Mouse (Mus musculus) thymus, adult 2 months (tissue): ENCODE measurements around the gene Gab1. TPM values are rescaled to one million over a fixed set of nuclear protein-coding genes. Genes with fewer than 3 reads are reported as not detected.

Experiments
- DNase-seq: peaks from one replicate; pipeline ENCODE4 v3.0.0; 2021
- H3K27ac ChIP-seq: fragments of 200-500 bp; 2 replicates; pipeline ENCODE4 v1.5.1; 2012; ENCODE audit warnings: low read length, control low read depth; ENCODE audit not compliant: control insufficient read depth, insufficient read depth
- H3K27me3 ChIP-seq: fragments of 200-500 bp; 2 replicates; pipeline ENCODE4 v1.6.1; 2012; ENCODE audit warnings: mild to moderate bottlenecking, low read length, moderate library complexity, mixed read lengths; ENCODE audit not compliant: control insufficient read depth, insufficient read depth
- H3K36me3 ChIP-seq: fragments of 200-500 bp; 2 replicates; pipeline ENCODE4 v1.6.1; 2012; ENCODE audit warnings: mild to moderate bottlenecking, low read length, moderate library complexity; ENCODE audit not compliant: control insufficient read depth, insufficient read depth
- H3K4me1 ChIP-seq: fragments of 200-500 bp; replicated peaks from 2 replicates; pipeline ENCODE4 v1.6.1; 2012; ENCODE audit warnings: low read length; ENCODE audit not compliant: control insufficient read depth, insufficient read depth
- H3K4me3 ChIP-seq: fragments of 200-500 bp; 2 replicates; pipeline ENCODE4 v1.5.1; 2012; ENCODE audit warnings: mild to moderate bottlenecking, low read length, control low read depth, moderate library complexity; ENCODE audit not compliant: control insufficient read depth, insufficient read depth
- CTCF ChIP-seq: fragments of 200-500 bp; IDR thresholded peaks from 2 replicates; pipeline ENCODE4 v1.5.1; 2012; ENCODE audit warnings: mild to moderate bottlenecking, control low read depth, low read length, moderate library complexity, borderline replicate concordance; ENCODE audit not compliant: control insufficient read depth, poor library complexity, insufficient read depth; ENCODE audit errors: extremely low read depth
- POLR2A ChIP-seq: fragments of 200-500 bp; IDR thresholded peaks from 2 replicates; pipeline ENCODE4 v1.6.1; 2012; ENCODE audit warnings: mild to moderate bottlenecking, low read length, control low read depth, moderate library complexity; ENCODE audit not compliant: control insufficient read depth, poor library complexity, insufficient read depth; ENCODE audit errors: extremely low read depth
- WGBS: fragments of 180-500 bp; shearing (Covaris S2); methylation state at CpG from one replicate; pipeline ENCODE4 v1.1.7; 2018; 5-methylcytosine and 5-hydroxymethylcytosine counted together
- polyA plus RNA-seq: library from polyadenylated mRNA; depleted of rRNA; stranded (reverse); fragments of >200 nt; gene quantifications from 2 replicates; pipeline ENCODE4 v1.2.3, GENCODE M21; 2012

The Gab1 gene
- polyA plus RNA-seq, 1 experiment = 8.9 TPM

- DNase-seq = no peak
- no peak for TF ChIP-seq POLR2A
- no peak for TF ChIP-seq CTCF
- Histone ChIP-seq H3K36me3 (no peaks in the 10 kb centered on the region), H3K27me3 (no peaks in the 10 kb centered on the region), H3K4me3 (no peak overlapping the region), H3K4me1 (no peaks in the 10 kb centered on the region), H3K27ac (no peak overlapping the region)
- 91% methylated on average over 13 of the region's 13 CpGs for WGBS
Measured at GRCm38 (mm10) chr8:80814087-80814791, 66.1 kb downstream of the Gab1 start.

GRCm38 (mm10) chr8:80813439-80813838, 66.9 kb downstream of the Gab1 start:
- Histone ChIP-seq H3K27ac (no peak overlapping the region), H3K36me3 (no peaks in the 10 kb centered on the region), H3K4me3 (no peak overlapping the region), H3K4me1 (no peaks in the 10 kb centered on the region), H3K27me3 (no peaks in the 10 kb centered on the region)
- 86% methylated on average over 5 of the region's 5 CpGs for WGBS
- TF ChIP-seq CTCF (no peak), POLR2A (no peak)
- peak; percentile 15 for DNase-seq

GRCm38 (mm10) chr8:80811591-80811991, 68.7 kb downstream of the Gab1 start:
- WGBS = 85% methylated on average over 4 of the region's 4 CpGs
- DNase-seq = no peak

GRCm38 (mm10) chr8:80810916-80811315, 69.4 kb downstream of the Gab1 start:
- TF ChIP-seq POLR2A = no peak
- TF ChIP-seq CTCF = no peak
- Histone ChIP-seq H3K36me3 (no peaks in the 10 kb centered on the region), H3K27me3 (no peaks in the 10 kb centered on the region), H3K27ac (no peak overlapping the region), H3K4me1 (no peaks in the 10 kb centered on the region), H3K4me3 (no peak overlapping the region)
- WGBS = 84% methylated on average over 4 of the region's 4 CpGs
- no peak for DNase-seq

More at GRCm38 (mm10) chr8:80811591-80811991, 68.7 kb downstream of the Gab1 start:
- Histone ChIP-seq H3K27ac (no peak overlapping the region), H3K4me1 (no peaks in the 10 kb centered on the region), H3K27me3 (no peaks in the 10 kb centered on the region), H3K36me3 (no peaks in the 10 kb centered on the region), H3K4me3 (no peak overlapping the region)
- TF ChIP-seq CTCF (no peak), POLR2A (no peak)

DNA sequence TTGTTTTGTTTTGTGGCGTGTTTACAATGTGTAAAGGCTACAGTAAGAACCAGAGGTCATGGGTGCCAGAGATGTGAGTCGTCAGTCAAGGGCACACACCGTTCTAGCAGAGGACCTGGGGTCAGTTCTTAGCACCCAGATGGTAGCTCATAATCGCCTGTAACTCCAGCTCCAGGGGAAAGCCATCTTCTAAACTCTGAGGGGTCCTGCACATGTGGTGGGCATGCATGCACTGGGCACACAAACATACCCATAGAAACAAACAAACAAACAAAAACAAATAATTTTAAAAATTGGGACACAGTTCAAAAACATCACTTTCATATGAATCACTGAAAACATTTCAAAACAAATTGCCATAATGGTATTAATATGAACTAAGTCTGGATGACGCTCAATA, 69.9 kb downstream of the Gab1 start:
- WGBS = 95% methylated on average over 5 of the region's 5 CpGs
- DNase-seq = no peak
- no peaks in the 10 kb centered on the region for H3K36me3 ChIP-seq
- H3K4me1 ChIP-seq = no peaks in the 10 kb centered on the region
- H3K27ac ChIP-seq = no peak overlapping the region
- no peaks in the 10 kb centered on the region for H3K27me3 ChIP-seq
- no peak overlapping the region for H3K4me3 ChIP-seq
- TF ChIP-seq CTCF (no peak), POLR2A (no peak)

GRCm38 (mm10) chr8:80807807-80808505, 72.4 kb downstream of the Gab1 start:
- H3K27ac ChIP-seq = no peak overlapping the region
- no peak for TF ChIP-seq POLR2A
- no peak for TF ChIP-seq CTCF
- 78% methylated on average over 13 of the region's 13 CpGs for WGBS
- no peaks in the 10 kb centered on the region for H3K36me3 ChIP-seq
- H3K4me1 ChIP-seq = no peaks in the 10 kb centered on the region
- no peak for DNase-seq
- no peaks in the 10 kb centered on the region for H3K27me3 ChIP-seq
- H3K4me3 ChIP-seq = no peak overlapping the region

DNA sequence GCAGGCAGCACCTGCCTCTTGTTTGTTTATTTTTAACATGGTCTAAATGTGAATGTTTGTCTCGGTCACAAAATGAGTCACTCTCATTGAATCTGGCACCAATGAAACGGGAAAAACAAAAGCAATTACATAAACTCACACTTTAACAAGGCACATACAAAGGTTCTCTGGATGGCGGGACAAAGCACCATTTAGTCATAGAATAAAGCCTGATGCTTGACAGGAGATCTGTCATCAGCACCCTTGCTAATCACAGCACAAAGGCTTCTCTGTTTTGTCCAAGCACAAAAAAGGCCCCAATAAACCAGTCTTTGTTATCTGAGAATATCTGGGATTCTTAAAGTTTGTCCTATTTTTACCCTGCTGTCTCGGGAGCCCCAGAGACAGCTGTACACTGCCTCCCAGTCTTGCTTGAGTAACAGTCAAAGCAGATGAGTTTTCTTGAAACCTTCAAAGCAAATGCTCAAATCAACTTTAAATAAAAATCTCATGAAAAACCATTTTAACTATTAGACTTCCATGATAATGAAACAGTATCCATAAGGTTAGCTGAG, 76.2 kb downstream of the Gab1 start:
- no peak for DNase-seq
- H3K4me3 ChIP-seq = no peak overlapping the region
- no peak overlapping the region for H3K27ac ChIP-seq
- H3K4me1 ChIP-seq = no peaks in the 10 kb centered on the region
- TF ChIP-seq CTCF (no peak), POLR2A (no peak)
- WGBS = 89% methylated on average over 4 of the region's 4 CpGs
- no peaks in the 10 kb centered on the region for H3K36me3 ChIP-seq
- no peaks in the 10 kb centered on the region for H3K27me3 ChIP-seq
